In the genomic region with DNA sequence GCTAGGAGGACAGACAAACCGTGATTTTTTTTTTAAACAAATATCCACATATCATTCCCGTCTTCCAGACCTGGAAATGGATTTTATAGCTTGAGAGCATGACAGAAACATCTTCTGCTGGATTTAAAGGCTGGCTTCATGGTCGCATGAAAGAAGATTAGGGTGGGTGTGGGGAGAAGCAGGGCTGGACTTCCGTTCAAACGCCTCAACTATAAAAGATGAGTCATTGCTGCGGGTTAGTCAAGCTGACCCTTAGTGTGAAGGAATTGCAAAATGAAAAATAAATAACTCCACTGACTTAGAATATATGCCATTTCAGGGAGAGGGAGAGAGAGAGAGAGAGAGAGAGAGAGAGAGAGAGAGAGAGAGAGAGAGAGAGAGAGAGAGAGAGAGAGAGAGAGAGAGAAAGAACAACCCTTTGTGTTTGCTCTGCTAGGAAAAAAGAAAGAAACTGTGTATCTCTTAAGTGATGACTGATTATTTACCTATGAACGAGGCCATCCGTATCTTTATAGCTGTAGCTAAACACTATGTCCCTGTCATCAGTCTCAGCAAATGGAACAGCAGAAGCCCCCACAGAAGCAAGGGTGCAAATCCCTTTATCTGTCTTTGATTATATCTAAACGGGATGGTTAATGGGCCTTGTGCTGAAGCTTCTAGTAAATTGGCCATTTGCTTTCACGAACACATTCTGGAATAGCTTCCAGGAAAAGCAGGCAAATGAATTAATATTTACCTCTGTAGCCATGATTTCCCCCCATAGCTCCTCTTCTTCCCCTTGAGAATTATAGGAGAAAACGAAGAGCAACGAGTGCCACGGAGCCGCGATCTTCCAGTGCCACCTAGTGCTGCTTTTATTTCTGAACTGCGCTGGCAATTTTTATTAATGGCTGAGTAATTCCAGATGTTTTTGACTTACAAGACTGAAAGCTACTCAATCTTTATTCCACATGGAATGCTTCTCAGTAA, we compare ENCODE assay signal across 8 mouse cellular contexts.
DNase-seq lines count a peak whose midpoint lies in the region; ATAC-seq and TF ChIP-seq lines count a peak whose summit lies in the region.

No protein-coding gene starts in this region.

- H3K4me1 ChIP-seq in kidney, adult 2 months (ENCODE audit: control insufficient read depth, insufficient read depth, low read length): no peaks in the 10 kb centered on the region
- H3K4me1 ChIP-seq in liver, embryonic 11.5 days (replicated peaks; ENCODE audit: control insufficient read depth, insufficient read depth, low read length): no peaks in the 10 kb centered on the region

- no peak overlapping the region for H3K4me3 ChIP-seq in kidney, adult 2 months (ENCODE audit: insufficient read depth, low read depth, low read length)
- no peak overlapping the region for H3K4me3 ChIP-seq in liver, embryonic 11.5 days (ENCODE audit: low read depth, low read length)

- no peak overlapping the region for H3K9ac ChIP-seq in liver, embryonic 11.5 days (ENCODE audit: low read depth, low read length)

- no peak for ATAC-seq in liver, embryonic 11.5 days (replicated peaks; ENCODE audit: low FRiP score)

- no peaks in the 10 kb centered on the region for H3K36me3 ChIP-seq in kidney, adult 2 months (ENCODE audit: control insufficient read depth, insufficient read depth, low read length)
- H3K36me3 ChIP-seq in liver, embryonic 11.5 days (ENCODE audit: control insufficient read depth, insufficient read depth, low read length): no peaks in the 10 kb centered on the region

- no peaks in the 10 kb centered on the region for H3K9me3 ChIP-seq in liver, embryonic 11.5 days (ENCODE audit: control insufficient read depth, low read length)

- intact Hi-C loops in gastrocnemius, postnatal 14 days (cut with DNase I; ENCODE audit: low total_unique reads): loop anchor here (5.0 kb wide), 1 partner anchor 752 kb away; no protein-coding TSS in a partner anchor

- H3K27ac ChIP-seq in kidney, adult 2 months (ENCODE audit: insufficient read depth, low read depth, low read length): no peak overlapping the region
- H3K27ac ChIP-seq in liver, embryonic 11.5 days (ENCODE audit: low read depth, low read length): no peak overlapping the region

- DNase-seq in layer of hippocampus, adult 18-20 months (ENCODE audit: low spot score in 2 of 2): peak; percentile 3 to 19
- no peak for DNase-seq in layer of hippocampus, postnatal 36 days
- peak; percentile 29 for DNase-seq in adrenal gland, postnatal 25 days
- DNase-seq in gastrocnemius, postnatal 14 days: peak; percentile 11
- peak; percentile 38 for DNase-seq in kidney, adult 2 months
- peak; percentile 33 for DNase-seq in liver, embryonic 11.5 days (ENCODE audit: low spot score)
- DNase-seq in retina, embryonic 14.5 days (ENCODE audit: low spot score): peak; percentile 84
- DNase-seq in cerebellum, adult 8-10 months: no peak

- no peaks in the 10 kb centered on the region for H3K27me3 ChIP-seq in kidney, adult 2 months (replicated peaks; ENCODE audit: control insufficient read depth, insufficient read depth, low read length)
- H3K27me3 ChIP-seq in liver, embryonic 11.5 days (replicated peaks; ENCODE audit: control insufficient read depth, insufficient read depth, low read length): no peaks in the 10 kb centered on the region

- WGBS in kidney, adult 2 months: 14% methylated on average over 16 of the region's 16 CpGs
- 35% methylated on average over 16 of the region's 16 CpGs for WGBS in liver, embryonic 11.5 days

- H3K4me2 ChIP-seq in liver, embryonic 11.5 days: peak overlapping the region; percentile 23; the same call in 1 of the 2 replicates

- no peak for TF ChIP-seq POLR2A in kidney, adult 2 months (IDR thresholded peaks at IDR 0.05; ENCODE audit: low read depth, low read length)

- peak; percentile 66 for TF ChIP-seq CTCF in kidney, adult 2 months (conservative IDR thresholded peaks at IDR 0.05; ENCODE audit: insufficient read depth, insufficient read length, low read depth, low read length)

Comparison
In these comparisons a context has a peak if more than half of its experiments do, and no peak if none do; other contexts are left out.
1. DNase-seq: peak in layer of hippocampus, adult 18-20 months (2 of 2), adrenal gland, postnatal 25 days (single experiment), gastrocnemius, postnatal 14 days (single experiment), kidney, adult 2 months (single experiment), liver, embryonic 11.5 days (single experiment) and retina, embryonic 14.5 days (single experiment); none in layer of hippocampus, postnatal 36 days (0 of 2) and cerebellum, adult 8-10 months (single experiment).